Mouse (Mus musculus) neural tube, embryonic 15.5 days (tissue): ENCODE results near the gene Cttn. TPM values are rescaled to one million over a fixed set of nuclear protein-coding genes. Genes with fewer than 3 reads are reported as not detected.

Experiments used
- ATAC-seq: fragments of 200-750 bp; cut with Nextera tagmentation; 2 replicates; pipeline ENCODE4 v1.8.0; 2017; ENCODE audit warnings: mild to moderate bottlenecking, moderate TSS enrichment, moderate library complexity; ENCODE audit not compliant: low FRiP score
- H3K27ac ChIP-seq: fragments of 300-500 bp; sonication (generic); replicated peaks from 2 replicates; pipeline ENCODE4 v1.5.1; 2015; ENCODE audit warnings: mild to moderate bottlenecking, inconsistent platforms
- H3K27me3 ChIP-seq: fragments of 300-500 bp; sonication (generic); replicated peaks from 2 replicates; pipeline ENCODE4 v1.6.1; 2015; ENCODE audit warnings: inconsistent platforms
- H3K36me3 ChIP-seq: fragments of 300-500 bp; sonication (generic); 2 replicates; pipeline ENCODE4 v1.6.1; 2015; ENCODE audit warnings: inconsistent platforms
- H3K4me1 ChIP-seq: fragments of 300-500 bp; sonication (generic); 2 replicates; pipeline ENCODE4 v1.6.1; 2015; ENCODE audit warnings: inconsistent platforms
- H3K4me2 ChIP-seq: fragments of 300-500 bp; sonication (generic); 2 replicates; pipeline ENCODE4 v1.6.1; 2015; ENCODE audit warnings: inconsistent platforms, mild to moderate bottlenecking, moderate library complexity
- H3K4me3 ChIP-seq: fragments of 300-500 bp; sonication (generic); replicated peaks from 2 replicates; pipeline ENCODE4 v1.5.1; 2015; ENCODE audit warnings: mild to moderate bottlenecking, inconsistent platforms
- H3K9ac ChIP-seq: fragments of 300-500 bp; sonication (generic); replicated peaks from 2 replicates; pipeline ENCODE4 v1.6.1; 2015; ENCODE audit warnings: mild to moderate bottlenecking, inconsistent platforms
- H3K9me3 ChIP-seq: fragments of 300-500 bp; sonication (generic); replicated peaks from 2 replicates; pipeline ENCODE4 v1.6.1; 2016; ENCODE audit warnings: inconsistent platforms
- WGBS: fragments of 180-500 bp; shearing (Covaris S2); methylation state at CpG from one replicate; pipeline ENCODE4 v1.1.7; 2015; ENCODE audit warnings: mixed read lengths; 5-methylcytosine and 5-hydroxymethylcytosine counted together
- polyA plus RNA-seq: library from polyadenylated mRNA; unstranded; fragments of >200 nt; fragmentation: Nextera tagmentation; extraction: Ambion mirVana; gene quantifications from 2 replicates; pipeline ENCODE4 v1.2.1, GENCODE M21; 2015

Gene Cttn
- polyA plus RNA-seq, 1 experiment from 2014 or later = 151 TPM

- Histone ChIP-seq H3K4me2 (no peak overlapping the region), H3K4me3 (no peak overlapping the region), H3K9me3 (no peaks in the 10 kb centered on the region), H3K27ac (no peak overlapping the region), H3K4me1 (peaks cover 3% of the 10 kb centered on the region; the same call in 1 of the 2 replicates), H3K27me3 (no peaks in the 10 kb centered on the region), H3K9ac (no peak overlapping the region), H3K36me3 (peaks cover 80% of the 10 kb centered on the region)
- ATAC-seq = no peak
- 88% methylated on average over 3 of the region's 3 CpGs for WGBS
Measured at GRCm38 (mm10) chr7:144447146-144447545, 23.7 kb downstream of the Cttn start.

- peaks cover 82% of the 10 kb centered on the region for H3K36me3 ChIP-seq
- ATAC-seq = no peak
- no peak overlapping the region for H3K27ac ChIP-seq
- H3K9ac ChIP-seq = no peak overlapping the region
- H3K9me3 ChIP-seq = no peaks in the 10 kb centered on the region
- H3K4me2 ChIP-seq = no peak overlapping the region
- H3K27me3 ChIP-seq = no peaks in the 10 kb centered on the region
- H3K4me3 ChIP-seq = no peak overlapping the region
- H3K4me1 ChIP-seq = no peaks in the 10 kb centered on the region
- 90% methylated on average over 7 of the region's 7 CpGs for WGBS
Measured at GRCm38 (mm10) chr7:144444788-144445187, 26.0 kb downstream of the Cttn start.

GRCm38 (mm10) chr7:144441976-144442375 is 28.8 kb downstream of the Cttn start:
- H3K4me1 ChIP-seq = no peaks in the 10 kb centered on the region
- H3K9me3 ChIP-seq = no peaks in the 10 kb centered on the region

GRCm38 (mm10) chr7:144441466-144441865 is 29.3 kb downstream of the Cttn start:
- Histone ChIP-seq H3K27me3 (no peaks in the 10 kb centered on the region), H3K27ac (no peak overlapping the region), H3K4me2 (no peak overlapping the region), H3K9me3 (no peaks in the 10 kb centered on the region), H3K9ac (no peak overlapping the region), H3K4me1 (no peaks in the 10 kb centered on the region), H3K4me3 (no peak overlapping the region), H3K36me3 (peaks cover 90% of the 10 kb centered on the region)
- ATAC-seq = no peak
- WGBS = 94% methylated on average over 11 of the region's 11 CpGs

More at GRCm38 (mm10) chr7:144441976-144442375, 28.8 kb downstream of the Cttn start:
- Histone ChIP-seq H3K27ac (no peak overlapping the region), H3K27me3 (no peaks in the 10 kb centered on the region), H3K36me3 (peaks cover 86% of the 10 kb centered on the region), H3K4me2 (no peak overlapping the region), H3K9ac (no peak overlapping the region), H3K4me3 (no peak overlapping the region)
- WGBS = 89% methylated on average over 4 of the region's 4 CpGs
- ATAC-seq = no peak

- no peak for ATAC-seq
- H3K4me2 ChIP-seq = no peak overlapping the region
- 98% methylated on average over 7 of the region's 7 CpGs for WGBS
Measured at GRCm38 (mm10) chr7:144438811-144439210, 32.0 kb downstream of the Cttn start.

GRCm38 (mm10) chr7:144432920-144433319 is 37.9 kb downstream of the Cttn start:
- WGBS = 73% methylated on average over 2 of the region's 2 CpGs
- H3K36me3 ChIP-seq = peaks cover 25% of the 10 kb centered on the region
- ATAC-seq = no peak

More at GRCm38 (mm10) chr7:144438811-144439210, 32.0 kb downstream of the Cttn start:
- Histone ChIP-seq H3K27ac (no peak overlapping the region), H3K4me3 (no peak overlapping the region), H3K9ac (no peak overlapping the region), H3K4me1 (no peaks in the 10 kb centered on the region), H3K27me3 (no peaks in the 10 kb centered on the region), H3K9me3 (no peaks in the 10 kb centered on the region), H3K36me3 (peaks cover 74% of the 10 kb centered on the region)

GRCm38 (mm10) chr7:144427460-144427859 is 43.3 kb downstream of the Cttn start:
- H3K27me3 ChIP-seq = no peaks in the 10 kb centered on the region
- no peak overlapping the region for H3K4me3 ChIP-seq
- H3K9me3 ChIP-seq = no peaks in the 10 kb centered on the region
- H3K27ac ChIP-seq = no peak overlapping the region
- H3K4me2 ChIP-seq = no peak overlapping the region
- 87% methylated on average over 3 of the region's 3 CpGs for WGBS
- no peak overlapping the region for H3K9ac ChIP-seq
- no peaks in the 10 kb centered on the region for H3K36me3 ChIP-seq
- peaks cover 8% of the 10 kb centered on the region; the same call in 1 of the 2 replicates for H3K4me1 ChIP-seq
- ATAC-seq = no peak

More at GRCm38 (mm10) chr7:144432920-144433319, 37.9 kb downstream of the Cttn start:
- Histone ChIP-seq H3K9me3 (no peaks in the 10 kb centered on the region), H3K4me3 (no peak overlapping the region), H3K27ac (no peak overlapping the region), H3K4me1 (no peaks in the 10 kb centered on the region), H3K9ac (no peak overlapping the region), H3K27me3 (no peaks in the 10 kb centered on the region), H3K4me2 (no peak overlapping the region)

- Histone ChIP-seq H3K27ac (no peak overlapping the region), H3K9ac (no peak overlapping the region)
- WGBS = 88% methylated on average over 3 of the region's 3 CpGs
Measured at GRCm38 (mm10) chr7:144426594-144426993, 44.2 kb downstream of the Cttn start.

GRCm38 (mm10) chr7:144425953-144426352 is 44.9 kb downstream of the Cttn start:
- Histone ChIP-seq H3K9ac (no peak overlapping the region), H3K4me3 (no peak overlapping the region), H3K36me3 (no peaks in the 10 kb centered on the region; the same call in 1 of the 2 replicates), H3K4me2 (no peak overlapping the region), H3K4me1 (peaks cover 8% of the 10 kb centered on the region; the same call in 1 of the 2 replicates), H3K27me3 (no peaks in the 10 kb centered on the region), H3K27ac (no peak overlapping the region), H3K9me3 (no peaks in the 10 kb centered on the region)
- 10% methylated on average over 8 of the region's 8 CpGs for WGBS
- ATAC-seq = peak; percentile 39; the same call in 1 of the 2 replicates

More at GRCm38 (mm10) chr7:144426594-144426993, 44.2 kb downstream of the Cttn start:
- Histone ChIP-seq H3K9me3 (no peaks in the 10 kb centered on the region), H3K27me3 (no peaks in the 10 kb centered on the region), H3K4me1 (peaks cover 8% of the 10 kb centered on the region; the same call in 1 of the 2 replicates), H3K36me3 (no peaks in the 10 kb centered on the region; the same call in 1 of the 2 replicates), H3K4me3 (no peak overlapping the region), H3K4me2 (no peak overlapping the region)
- ATAC-seq = no peak

GRCm38 (mm10) chr7:144421478-144421877 is 49.3 kb downstream of the Cttn start:
- H3K36me3 ChIP-seq = no peaks in the 10 kb centered on the region; the same call in 1 of the 2 replicates
- H3K4me2 ChIP-seq = no peak overlapping the region
- ATAC-seq = no peak
- peaks cover 40% of the 10 kb centered on the region for H3K4me1 ChIP-seq
- no peak overlapping the region for H3K27ac ChIP-seq
- H3K9me3 ChIP-seq = no peaks in the 10 kb centered on the region
- no peaks in the 10 kb centered on the region for H3K27me3 ChIP-seq
- no peak overlapping the region for H3K4me3 ChIP-seq
- H3K9ac ChIP-seq = no peak overlapping the region
- WGBS = 66% methylated on average over 6 of the region's 6 CpGs

GRCm38 (mm10) chr7:144420552-144420951 is 50.3 kb downstream of the Cttn start:
- no peaks in the 10 kb centered on the region for H3K9me3 ChIP-seq
- H3K4me3 ChIP-seq = no peak overlapping the region
- WGBS = 39% methylated on average over 16 of the region's 16 CpGs

GRCm38 (mm10) chr7:144417644-144418343 is 53.0 kb downstream of the Cttn start:
- H3K27me3 ChIP-seq = no peaks in the 10 kb centered on the region
- H3K4me3 ChIP-seq = no peak overlapping the region
- H3K9me3 ChIP-seq = no peaks in the 10 kb centered on the region
- 17% methylated on average over 16 of the region's 16 CpGs for WGBS
- peaks cover 36% of the 10 kb centered on the region for H3K4me1 ChIP-seq
- no peaks in the 10 kb centered on the region; the same call in 1 of the 2 replicates for H3K36me3 ChIP-seq
- H3K27ac ChIP-seq = peak overlapping the region; percentile 81
- H3K9ac ChIP-seq = no peak overlapping the region; the same call in 1 of the 2 replicates
- H3K4me2 ChIP-seq = peak overlapping the region; percentile 36
- ATAC-seq = peak; percentile 87

More at GRCm38 (mm10) chr7:144420552-144420951, 50.3 kb downstream of the Cttn start:
- peaks cover 40% of the 10 kb centered on the region for H3K4me1 ChIP-seq
- ATAC-seq = no peak
- no peaks in the 10 kb centered on the region; the same call in 1 of the 2 replicates for H3K36me3 ChIP-seq
- no peaks in the 10 kb centered on the region for H3K27me3 ChIP-seq
- no peak overlapping the region for H3K27ac ChIP-seq
- H3K4me2 ChIP-seq = no peak overlapping the region
- no peak overlapping the region for H3K9ac ChIP-seq
